Mouse (Mus musculus): ENCODE data around the gene Hist3h2ba. TPM values are rescaled to one million over a fixed set of nuclear protein-coding genes. Genes with fewer than 3 reads are reported as not detected.
"Not testable (repeated sequence)": the region's sequence is repeated elsewhere in the genome, so short reads cannot be mapped to it uniquely, and the experiment has no call there.

Gene Hist3h2ba
- total RNA-seq, 2 experiments from 2014 or later = 103 to 124 TPM

DNA sequence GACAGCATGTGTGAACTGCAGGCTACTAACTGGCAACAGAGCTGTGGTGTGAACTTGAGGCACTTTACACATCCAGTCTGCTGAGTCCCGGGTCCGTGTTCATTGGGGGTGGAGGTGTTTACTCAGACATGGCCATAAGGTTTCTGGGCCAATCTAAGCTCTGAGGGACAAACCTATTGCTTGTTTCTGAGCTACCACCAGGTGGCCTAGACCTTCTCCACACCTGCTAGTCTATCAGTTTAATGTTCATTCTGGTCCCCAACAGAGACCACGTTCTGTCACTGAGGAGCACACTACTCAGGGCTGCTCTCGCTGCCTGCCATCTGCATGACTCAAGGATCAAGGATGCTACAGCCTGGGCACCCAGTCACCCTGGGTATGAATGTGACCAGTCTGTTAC lies 17.1 kb upstream of the Hist3h2ba start:
- DNase-seq (ENCODE audit: low spot score in 2 of 2) = no peak
- intact Hi-C loops (cut with DNase I) = no loop called here

DNA sequence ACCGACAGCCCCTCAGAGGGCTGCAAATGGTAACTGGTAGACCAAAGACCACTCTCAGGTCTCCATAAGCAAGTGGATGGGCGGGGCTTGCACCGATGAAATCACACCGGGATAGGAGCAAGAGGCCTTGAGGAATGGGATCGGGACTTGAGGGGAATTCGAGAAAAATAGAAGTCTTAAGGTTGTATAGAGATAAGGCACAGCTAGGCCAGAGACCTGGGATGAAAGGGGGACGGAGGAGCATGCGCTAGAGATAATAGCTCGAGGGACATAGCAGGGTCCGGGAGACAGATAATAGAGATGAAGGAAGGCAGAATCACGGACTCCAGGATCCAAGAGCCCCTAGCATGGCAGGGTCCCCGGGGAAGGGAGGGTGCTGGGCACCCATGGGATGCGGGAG lies 10.8 kb upstream of the Hist3h2ba start:
- intact Hi-C loops (cut with DNase I) = no loop called here
- no peak for DNase-seq (ENCODE audit: low spot score in 2 of 2)

DNA sequence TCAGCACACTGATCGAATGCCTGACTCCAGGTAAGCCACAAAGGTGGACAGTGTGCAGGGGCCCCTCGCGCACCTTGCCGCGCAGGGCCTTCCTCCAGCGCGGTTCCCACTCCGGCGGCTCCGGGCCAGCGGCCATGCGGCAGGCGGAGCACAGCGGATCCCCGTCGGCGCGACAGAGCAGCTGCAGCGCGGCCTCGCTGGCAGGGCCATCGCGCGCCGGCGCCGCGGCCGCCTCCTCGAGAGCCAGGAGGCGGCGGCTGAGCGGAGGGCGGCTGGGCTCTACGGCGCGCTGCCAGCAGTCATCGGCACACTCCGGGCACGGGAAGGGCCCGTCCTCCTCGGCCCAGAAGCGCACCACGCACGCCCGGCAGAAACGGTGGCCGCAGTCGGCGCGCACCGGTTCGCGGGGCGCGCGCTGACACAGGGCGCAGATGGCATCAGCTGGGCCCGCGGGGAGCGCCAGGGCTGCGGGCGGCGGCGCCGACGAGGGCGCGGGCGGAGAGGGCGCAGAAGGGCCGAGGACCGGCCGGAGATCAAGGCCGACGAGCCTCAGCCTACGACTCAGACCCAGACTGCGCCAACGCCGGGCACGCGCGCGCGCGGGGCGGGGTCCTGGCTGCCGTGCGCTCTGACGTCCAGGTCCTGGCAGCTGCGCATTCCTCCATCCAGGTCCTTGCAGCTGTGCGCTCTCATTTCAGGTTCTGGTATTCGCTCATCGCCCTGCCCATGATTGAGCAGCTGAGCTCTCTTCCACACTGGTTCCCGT lies 10.2 kb upstream of the Hist3h2ba start, which contains the start of gene Rnf187:
Gene Rnf187, minus strand, starts transcription at position 595 of the 766 bp plus-strand sequence.
- intact Hi-C loops (cut with DNase I) = no loop called here
- DNase-seq (ENCODE audit: low spot score in 2 of 2) = peak; percentile 91 to 93

DNA sequence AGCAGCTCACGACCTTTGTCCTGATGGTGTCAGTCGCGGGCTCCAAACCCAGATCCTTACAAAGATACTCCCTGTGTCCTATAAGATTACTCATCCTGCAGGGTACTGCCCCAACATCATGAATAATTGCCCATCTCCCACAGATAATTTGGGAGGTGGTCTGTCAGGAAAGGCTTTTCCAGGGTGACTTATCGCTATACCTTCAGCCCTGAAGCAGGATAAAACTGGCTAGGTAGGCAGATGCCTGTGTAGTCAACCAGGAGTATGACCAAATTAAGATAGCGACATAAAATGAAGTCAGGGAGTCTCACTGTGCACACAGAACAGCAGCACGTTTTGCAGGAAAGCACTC lies 9.7 kb upstream of the Hist3h2ba start:
- intact Hi-C loops (cut with DNase I) = no loop called here
- DNase-seq (ENCODE audit: low spot score in 2 of 2) = no peak

DNA sequence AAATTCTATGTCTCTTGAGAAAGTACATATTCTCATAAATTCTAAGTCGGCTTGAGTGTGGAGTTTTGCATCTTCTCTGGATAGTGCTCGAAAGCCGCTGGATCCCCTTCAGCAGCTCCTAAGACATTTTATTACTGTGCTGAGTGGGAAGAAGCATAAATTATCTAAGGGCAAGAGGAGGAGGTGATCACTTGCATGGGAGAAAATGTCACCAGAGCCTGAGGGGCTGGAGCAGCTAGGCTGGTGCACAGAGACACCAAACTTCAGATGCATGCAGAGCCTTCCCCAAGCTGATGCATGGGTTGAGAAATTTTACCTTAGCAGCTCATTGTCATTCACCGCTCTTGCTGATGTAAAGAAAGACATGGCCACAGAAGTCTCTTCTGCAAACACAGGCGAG lies 4.6 kb upstream of the Hist3h2ba start:
- intact Hi-C loops (cut with DNase I) = no loop called here
- no peak for DNase-seq (ENCODE audit: low spot score in 2 of 2)

DNA sequence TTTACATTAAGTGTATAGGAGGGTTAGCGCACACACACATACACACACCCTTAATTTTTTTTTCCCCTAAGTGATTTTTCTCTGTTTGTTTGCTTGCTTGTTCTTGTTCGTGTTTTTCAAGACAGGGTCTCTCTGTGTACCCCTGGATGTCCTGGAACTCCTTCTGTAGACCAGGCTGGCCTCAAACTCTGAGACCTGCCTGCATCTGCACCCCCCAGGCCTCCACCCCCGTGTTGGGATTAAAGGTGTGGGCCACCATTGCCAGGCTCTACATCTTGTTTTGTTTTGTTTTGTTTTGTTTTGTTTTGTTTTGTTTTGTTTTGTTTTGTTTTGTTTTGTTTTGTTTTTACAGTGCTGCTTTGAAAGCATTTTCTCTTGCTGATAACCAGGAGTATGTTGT lies 1.4 kb upstream of the Hist3h2ba start:
- DNase-seq (ENCODE audit: low spot score in 2 of 2) = no peak
- intact Hi-C loops (cut with DNase I) = no loop called here

DNA sequence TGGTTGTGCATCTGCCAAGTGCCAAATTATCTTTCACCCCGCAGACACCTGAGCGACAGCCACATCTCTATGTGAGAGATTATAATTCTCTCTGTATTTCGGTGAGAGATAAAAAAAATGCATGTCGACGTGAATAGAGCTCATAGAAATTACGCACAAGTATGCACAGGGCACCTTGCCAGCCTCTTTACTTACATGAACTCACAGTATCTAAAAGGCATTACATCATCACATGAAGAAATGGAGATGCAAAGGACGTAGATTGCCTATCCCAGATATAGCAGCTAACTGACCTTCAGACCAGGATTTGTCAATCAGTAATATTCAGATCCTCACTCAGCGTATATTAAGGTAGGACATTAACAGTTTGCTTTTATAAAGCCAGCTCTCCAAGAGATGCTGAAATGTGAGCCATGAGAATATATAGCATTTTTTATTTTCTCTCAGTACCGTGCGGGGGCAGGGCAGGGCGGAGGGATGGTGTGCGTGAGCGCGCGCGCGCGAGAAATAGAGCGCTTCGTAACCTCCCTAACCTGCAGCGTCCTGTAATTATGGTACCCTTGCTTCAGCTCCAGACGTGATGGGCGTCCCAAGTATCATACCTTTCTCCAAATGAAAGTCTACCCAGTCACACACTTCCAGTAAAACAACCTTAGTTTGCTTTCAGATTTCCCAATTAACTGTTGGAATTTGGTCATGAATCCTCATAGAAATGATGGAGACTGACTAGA lies 757 bp upstream of the Hist3h2ba start:
- DNase-seq (ENCODE audit: low spot score in 2 of 2) = peak; percentile 64 to 65
- intact Hi-C loops (cut with DNase I) = no loop called here

DNA sequence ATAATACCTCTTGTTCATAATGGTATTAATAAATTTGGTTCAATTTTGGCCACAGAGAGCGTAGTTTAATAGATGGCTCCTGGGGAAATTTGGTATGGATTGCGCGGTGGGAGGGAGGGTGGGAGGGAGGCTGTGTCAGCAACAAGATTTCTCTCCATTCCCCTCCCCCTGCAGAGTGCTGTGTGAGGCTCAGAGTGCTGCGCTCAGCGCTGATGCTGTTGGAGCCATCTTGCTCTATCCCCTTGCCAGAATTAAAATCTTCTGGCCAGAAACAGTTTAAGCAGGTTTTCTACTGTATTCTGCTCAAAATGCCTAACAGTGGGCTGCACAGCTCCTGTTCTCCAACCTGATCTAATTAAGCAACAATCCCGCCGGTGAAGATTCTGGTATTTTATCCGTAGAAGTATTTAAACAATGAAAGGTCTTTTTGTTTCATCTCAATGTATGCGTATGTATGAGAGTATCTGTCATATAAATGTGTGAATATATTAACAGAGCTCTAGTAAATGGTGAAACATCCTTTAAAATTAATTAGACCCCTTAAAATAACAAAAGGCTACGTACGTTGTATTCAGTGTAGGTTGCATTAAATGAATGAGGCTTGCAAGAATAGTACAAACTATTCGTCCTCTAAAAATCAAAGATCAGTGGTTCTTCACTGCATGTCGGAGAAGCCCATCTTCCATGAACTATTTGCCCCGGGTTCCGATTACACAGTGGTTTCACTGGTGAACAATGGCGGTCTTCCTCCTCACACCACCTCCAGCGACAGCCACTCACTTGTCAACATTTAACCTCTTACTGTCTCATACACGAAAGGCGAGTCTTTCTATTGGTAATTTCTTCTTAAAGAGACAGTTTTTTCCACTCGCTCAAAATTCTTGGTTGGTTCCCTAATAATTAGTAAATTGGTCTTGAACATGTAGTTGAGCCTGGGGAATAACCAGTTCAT lies 1.0 kb downstream of the Hist3h2ba start:
- intact Hi-C loops (cut with DNase I) = no loop called here
- DNase-seq (ENCODE audit: low spot score in 2 of 2) = peak; percentile 52 to 67

DNA sequence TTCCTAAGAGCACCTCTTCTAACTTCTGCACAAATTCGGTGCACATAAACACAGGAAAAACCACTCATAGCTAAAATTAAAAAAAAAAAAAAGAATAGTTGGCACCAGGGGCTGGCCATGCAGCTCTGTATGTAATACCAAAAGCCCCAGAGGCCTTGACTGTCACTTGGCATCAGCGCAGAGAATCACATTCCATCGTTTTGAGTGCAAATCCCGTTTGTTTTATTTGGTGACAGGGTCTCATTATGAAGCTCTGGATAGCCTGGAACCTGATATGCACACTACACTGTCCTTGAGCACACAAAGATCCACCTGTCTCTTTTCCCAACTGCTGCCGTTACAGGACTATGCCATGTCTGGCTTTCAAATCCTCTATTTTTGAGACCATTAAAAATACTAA lies 2.5 kb downstream of the Hist3h2ba start:
- intact Hi-C loops (cut with DNase I) = no loop called here

DNA sequence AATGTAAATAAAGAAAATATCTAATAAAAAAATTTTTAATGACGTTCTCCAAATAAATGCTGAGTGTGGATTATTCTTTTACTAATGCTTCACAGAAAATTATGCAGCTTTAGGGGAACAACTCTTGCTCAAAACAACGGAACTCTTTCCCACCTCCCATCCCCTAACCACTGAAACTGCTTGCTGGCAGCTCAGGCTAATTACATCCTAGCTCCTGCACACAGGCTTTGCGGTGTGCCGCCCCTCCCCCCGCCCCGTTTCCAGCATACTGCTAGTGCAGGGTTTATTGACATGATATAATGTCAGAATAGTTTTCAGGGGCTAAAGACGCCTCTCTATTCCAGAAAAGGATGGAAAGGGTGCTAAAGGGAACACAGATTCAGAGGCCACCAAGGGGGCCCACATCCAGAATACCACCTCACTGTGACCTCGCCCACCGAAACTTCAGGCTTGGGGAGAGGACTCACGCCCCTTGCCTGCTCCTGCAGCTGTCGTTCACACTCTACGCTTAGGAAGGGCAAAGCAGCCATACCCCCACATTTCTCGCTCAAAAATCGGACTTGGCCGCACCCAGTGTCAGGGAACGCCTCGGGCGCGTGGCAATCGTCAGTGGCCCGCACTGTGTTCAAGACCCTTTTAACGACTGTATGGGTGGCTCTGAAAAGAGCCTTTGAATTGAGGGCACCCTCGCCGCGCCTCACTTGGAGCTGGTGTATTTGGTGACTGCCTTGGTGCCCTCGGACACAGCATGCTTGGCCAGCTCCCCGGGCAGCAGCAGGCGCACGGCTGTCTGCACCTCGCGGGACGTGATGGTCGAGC lies 4.8 kb downstream of the Hist3h2ba start:
- no peak for DNase-seq (ENCODE audit: low spot score in 2 of 2)
- intact Hi-C loops (cut with DNase I) = no loop called here

More for the DNA sequence above, 2.5 kb downstream of the Hist3h2ba start:
- DNase-seq (ENCODE audit: low spot score in 2 of 2) = no peak

DNA sequence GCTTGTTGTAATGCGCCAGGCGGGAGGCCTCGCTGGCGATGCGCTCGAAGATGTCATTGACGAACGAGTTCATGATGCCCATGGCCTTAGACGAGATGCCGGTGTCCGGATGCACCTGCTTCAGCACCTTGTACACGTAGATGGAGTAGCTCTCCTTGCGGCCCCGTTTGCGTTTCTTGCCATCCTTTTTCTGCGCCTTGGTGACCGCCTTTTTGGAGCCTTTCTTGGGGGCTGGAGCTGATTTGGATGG lies 5.4 kb downstream of the Hist3h2ba start:
- intact Hi-C loops (cut with DNase I); DNase-seq (ENCODE audit: low spot score in 2 of 2): not testable (repeated sequence)

DNA sequence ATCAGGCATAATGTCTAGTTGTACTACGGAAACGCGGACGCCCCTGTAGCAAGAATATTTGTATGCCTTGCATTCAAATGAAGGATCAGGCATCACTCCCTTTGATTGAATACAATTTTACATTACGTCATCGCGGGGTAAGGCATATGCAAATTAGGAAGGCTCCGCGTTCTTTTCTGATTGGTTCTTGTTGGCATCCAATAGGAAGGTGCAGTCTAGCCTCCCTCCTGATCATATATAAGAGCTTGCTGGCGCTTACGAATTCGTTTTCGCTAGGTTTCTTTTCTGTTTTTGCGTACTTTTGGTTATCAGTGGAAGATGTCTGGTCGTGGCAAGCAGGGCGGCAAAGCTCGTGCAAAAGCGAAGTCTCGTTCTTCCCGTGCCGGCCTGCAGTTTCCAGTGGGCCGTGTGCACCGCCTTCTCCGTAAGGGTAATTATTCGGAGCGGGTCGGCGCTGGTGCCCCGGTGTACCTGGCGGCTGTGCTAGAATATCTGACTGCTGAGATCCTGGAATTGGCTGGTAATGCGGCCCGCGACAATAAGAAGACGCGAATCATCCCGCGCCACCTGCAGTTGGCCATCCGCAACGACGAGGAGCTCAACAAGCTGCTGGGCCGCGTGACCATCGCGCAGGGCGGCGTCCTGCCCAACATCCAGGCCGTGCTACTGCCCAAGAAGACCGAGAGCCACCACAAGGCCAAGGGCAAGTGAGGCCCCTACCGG lies 5.9 kb downstream of the Hist3h2ba start, which contains the start of the genes Hist3h2a and Trim17:
Gene Hist3h2a, plus strand, starts transcription at position 266 of the 723 bp plus-strand sequence.
Gene Trim17, plus strand, starts transcription at position 266 of the 723 bp plus-strand sequence.
- intact Hi-C loops (cut with DNase I) = no loop called here
- DNase-seq (ENCODE audit: low spot score in 2 of 2) = peak; percentile 86 to 88

DNA sequence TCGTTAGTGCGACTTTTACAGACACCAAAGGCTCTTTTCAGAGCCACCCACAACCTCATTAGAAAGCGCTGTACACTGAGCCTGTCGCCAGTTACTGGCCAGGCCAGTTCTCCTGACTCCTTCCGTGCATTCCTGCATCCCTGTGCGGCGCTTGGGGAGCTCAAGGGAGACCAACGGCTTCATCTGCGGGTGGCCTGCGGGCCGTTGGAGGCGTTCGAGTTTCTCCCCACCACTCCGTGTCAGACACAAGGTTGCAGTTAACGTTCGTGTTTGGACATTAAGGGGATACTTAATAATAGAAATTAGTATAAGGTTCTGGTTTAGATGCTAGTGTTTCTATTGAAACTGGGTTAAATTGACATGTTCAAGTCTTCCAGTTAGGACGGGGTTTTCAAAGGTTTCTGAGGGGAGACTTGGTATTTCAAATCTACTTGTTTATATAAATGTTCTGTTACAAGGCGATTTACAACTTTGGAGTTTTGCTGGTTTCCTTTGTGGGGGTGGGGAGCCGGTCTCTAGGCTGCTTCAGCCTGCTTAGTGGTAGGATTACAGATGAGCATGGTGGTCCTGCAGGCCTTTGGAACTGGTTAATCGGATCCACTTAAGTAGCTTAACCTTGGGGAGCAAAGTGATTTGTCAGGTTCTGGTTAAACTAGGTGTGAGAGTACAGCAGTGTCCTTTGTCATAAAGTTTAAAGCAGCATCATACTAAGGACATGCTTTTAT lies 6.6 kb downstream of the Hist3h2ba start:
- intact Hi-C loops (cut with DNase I) = no loop called here
- no peak for DNase-seq (ENCODE audit: low spot score in 2 of 2)

DNA sequence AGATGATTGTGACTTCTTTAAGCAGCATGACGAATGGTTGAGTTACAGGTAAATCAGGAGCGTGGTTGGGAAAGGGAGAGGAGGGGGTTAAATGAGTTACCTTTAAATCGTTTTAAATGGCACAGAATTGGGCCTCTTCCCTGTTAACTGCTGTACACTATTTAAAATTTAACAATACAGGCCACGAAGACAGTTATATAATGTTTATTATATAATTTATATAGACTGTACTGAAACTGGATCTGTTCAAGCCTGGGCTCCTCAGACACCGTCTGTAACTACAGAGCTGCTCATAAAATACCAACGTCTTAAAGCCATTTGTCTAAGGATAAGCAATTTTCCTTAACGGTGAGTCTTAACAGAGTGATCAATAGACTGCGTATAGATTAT lies 7.1 kb downstream of the Hist3h2ba start:
- intact Hi-C loops (cut with DNase I) = no loop called here
- DNase-seq (ENCODE audit: low spot score in 2 of 2) = no peak

DNA sequence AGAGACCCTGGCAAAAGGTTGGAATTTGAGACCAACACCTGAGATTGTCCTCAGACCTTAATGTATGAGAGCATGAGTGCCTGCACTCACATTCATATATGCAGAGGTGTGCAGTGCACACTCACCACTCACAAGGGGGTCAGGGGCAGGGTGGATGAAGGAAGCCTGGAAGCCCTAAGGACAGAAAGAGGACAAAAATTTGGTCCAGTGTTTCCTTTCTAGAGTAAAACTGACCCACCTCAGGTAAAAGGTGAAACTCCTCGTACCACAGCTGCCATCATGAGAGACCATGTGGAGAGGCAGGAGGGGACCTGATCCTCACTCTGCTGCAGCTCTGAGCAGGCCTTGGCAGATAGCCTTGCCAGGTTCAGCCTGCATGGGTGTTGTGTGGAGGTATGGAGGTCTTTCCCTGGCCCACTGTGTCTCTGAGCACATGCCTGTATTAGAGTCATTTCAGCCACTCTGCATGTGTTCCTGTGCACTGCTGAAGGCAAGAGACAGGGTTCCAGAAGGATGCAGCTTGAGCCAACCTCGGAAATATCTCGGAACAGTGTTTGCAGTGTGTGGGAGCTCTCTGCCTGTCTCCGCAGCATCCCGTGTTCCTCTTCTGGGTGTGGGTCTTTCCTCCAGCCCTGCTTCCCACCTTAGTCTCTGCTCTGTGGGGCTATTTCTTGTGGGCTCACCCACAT lies 8.7 kb downstream of the Hist3h2ba start:
- intact Hi-C loops (cut with DNase I) = no loop called here
- DNase-seq (ENCODE audit: low spot score in 2 of 2) = peak in 1 of 2 experiments; percentile 54

DNA sequence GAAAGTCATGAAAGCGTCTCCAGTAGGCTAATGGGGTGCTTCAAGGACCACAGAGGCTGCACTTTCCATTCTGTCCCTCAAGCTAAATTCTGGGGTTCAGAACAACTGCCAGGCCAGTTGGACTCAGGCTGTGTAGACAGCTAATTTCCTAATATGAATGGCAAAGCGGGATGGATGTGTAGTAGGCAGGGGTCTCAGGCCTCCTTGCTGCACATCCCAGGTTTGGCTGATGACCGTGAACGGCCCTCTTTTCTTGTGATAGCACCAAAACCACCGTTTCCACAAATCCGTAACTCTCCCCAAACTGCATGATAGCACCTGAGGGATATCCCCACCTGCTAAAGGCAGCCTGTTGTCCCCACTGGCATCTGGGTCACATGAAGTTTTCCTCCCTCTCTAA lies 9.8 kb downstream of the Hist3h2ba start:
- DNase-seq (ENCODE audit: low spot score in 2 of 2) = no peak
- intact Hi-C loops (cut with DNase I) = no loop called here

DNA sequence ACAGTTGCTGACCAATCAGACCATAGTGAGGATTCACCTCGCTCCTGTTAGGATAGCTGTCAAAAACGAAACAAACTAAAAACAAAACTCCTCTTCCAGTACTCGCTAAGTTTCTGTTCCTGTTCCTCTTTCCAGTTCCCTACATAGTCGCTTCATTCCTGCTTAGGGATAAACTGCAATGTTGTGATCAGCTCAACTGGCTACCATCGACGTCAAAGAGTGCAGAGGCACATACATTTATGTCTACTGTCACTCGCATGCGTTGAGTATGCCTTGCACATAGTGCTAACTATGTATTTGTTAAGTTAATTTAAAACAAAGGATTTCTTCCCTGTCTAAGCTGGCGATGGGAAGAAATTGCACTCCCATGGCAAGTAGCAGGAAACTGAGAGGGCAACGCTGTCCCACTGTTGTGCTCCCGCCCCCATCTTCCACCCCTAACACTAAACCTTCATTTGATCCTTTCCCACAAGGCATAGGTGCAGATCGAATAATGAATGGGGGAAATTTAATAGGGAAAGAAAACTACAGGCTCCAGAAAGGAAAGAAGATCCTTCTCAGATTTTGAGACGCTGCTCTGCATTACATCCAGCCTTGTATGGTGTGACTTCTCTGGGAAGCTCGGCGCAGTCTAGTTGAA lies 10.6 kb downstream of the Hist3h2ba start:
- intact Hi-C loops (cut with DNase I) = no loop called here
- DNase-seq (ENCODE audit: low spot score in 2 of 2) = no peak

Measured in left cerebral cortex, postnatal 36 days (tissue).